Mouse (Mus musculus) intestine, postnatal 0 days (tissue): Measurements from ENCODE around the gene Gm6217. TPM values are rescaled to one million over a fixed set of nuclear protein-coding genes. Genes with fewer than 3 reads are reported as not detected.
"Not testable (repeated sequence)": the region's sequence is repeated elsewhere in the genome, so short reads cannot be mapped to it uniquely, and the experiment has no call there.

Source experiments
- ATAC-seq: fragments of 200-750 bp; cut with Nextera tagmentation; 2 replicates; pipeline ENCODE4 v1.8.0; 2017; ENCODE audit warnings: mild to moderate bottlenecking, moderate TSS enrichment, moderate library complexity
- H3K27ac ChIP-seq: fragments of 300-500 bp; sonication (generic); 2 replicates; pipeline ENCODE4 v1.5.1; 2014; ENCODE audit warnings: mild to moderate bottlenecking, low read depth, low read length, moderate library complexity
- H3K27me3 ChIP-seq: fragments of 300-500 bp; sonication (generic); replicated peaks from 2 replicates; pipeline ENCODE4 v1.6.1; 2014; ENCODE audit warnings: low read length, mixed read lengths; ENCODE audit not compliant: control insufficient read depth, insufficient read depth
- H3K36me3 ChIP-seq: fragments of 300-500 bp; sonication (generic); 2 replicates; pipeline ENCODE4 v1.6.1; 2014; ENCODE audit warnings: mild to moderate bottlenecking, moderate library complexity; ENCODE audit not compliant: control insufficient read depth, insufficient read depth
- H3K4me1 ChIP-seq: fragments of 300-500 bp; sonication (generic); replicated peaks from 2 replicates; pipeline ENCODE4 v1.6.1; 2014; ENCODE audit warnings: antibody characterized with exemption, low read length, mixed read lengths; ENCODE audit not compliant: control insufficient read depth, insufficient read depth
- H3K4me2 ChIP-seq: fragments of 300-500 bp; sonication (generic); replicated peaks from 2 replicates; pipeline ENCODE4 v1.6.1; 2014; ENCODE audit warnings: low read depth, mild to moderate bottlenecking, moderate library complexity
- H3K4me3 ChIP-seq: fragments of 300-500 bp; sonication (generic); 2 replicates; pipeline ENCODE4 v1.5.1; 2014; ENCODE audit warnings: low read depth, low read length
- H3K9ac ChIP-seq: fragments of 300-500 bp; sonication (generic); 2 replicates; pipeline ENCODE4 v1.6.1; 2014; ENCODE audit warnings: mild to moderate bottlenecking, low read depth, low read length
- H3K9me3 ChIP-seq: fragments of 300-500 bp; sonication (generic); 2 replicates; pipeline ENCODE4 v1.6.1; 2016; ENCODE audit warnings: mixed run types; ENCODE audit not compliant: control insufficient read depth
- CTCF ChIP-seq: sonication (generic); IDR thresholded peaks from 2 replicates; pipeline ENCODE4 v1.5.1; 2016; ENCODE audit warnings: low read depth, mild to moderate bottlenecking, control low read depth, antibody characterized with exemption, moderate library complexity
- WGBS: fragments of 180-500 bp; shearing (Covaris S2); extraction: QIAGEN DNeasy Blood & Tissue Kit; methylation state at CpG from one replicate; pipeline ENCODE4 v1.1.7; 2014; 5-methylcytosine and 5-hydroxymethylcytosine counted together
- polyA plus RNA-seq: library from polyadenylated mRNA; unstranded; fragments of >200 nt; fragmentation: Nextera tagmentation; extraction: Ambion mirVana; gene quantifications from 2 replicates; pipeline ENCODE4 v1.2.1, GENCODE M21; 2015

Gene Gm6217
- polyA plus RNA-seq = not detected in 2 replicates

DNA sequence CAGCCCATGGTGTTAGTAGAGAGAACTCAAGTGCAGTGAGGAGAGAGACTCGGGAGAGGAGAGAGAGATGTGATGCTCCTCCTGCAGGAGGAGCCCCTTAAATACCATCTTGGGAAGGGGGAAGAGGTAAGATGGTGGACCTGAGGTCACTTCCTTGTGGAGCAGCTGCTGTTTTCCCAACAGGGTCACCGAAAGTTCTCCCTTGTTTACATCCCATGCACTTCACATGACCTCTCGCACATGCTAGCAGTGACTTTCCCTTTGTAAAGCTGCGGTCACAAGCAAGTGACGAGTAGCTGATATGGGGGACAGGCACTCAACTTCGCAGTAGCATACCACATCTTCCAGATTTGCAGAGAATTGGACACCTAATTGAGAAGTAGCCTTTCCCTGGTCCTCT lies at the start of gene Gm6217:
Gm6217 (minus strand) TSS at position 74 of the 400 bp plus-strand sequence.
- not testable (repeated sequence) for H3K4me3 ChIP-seq, H3K27ac ChIP-seq, H3K4me1 ChIP-seq, H3K9me3 ChIP-seq, ATAC-seq, H3K36me3 ChIP-seq, H3K27me3 ChIP-seq, H3K4me2 ChIP-seq, H3K9ac ChIP-seq
- WGBS = no CpG with 5 or more reads among the region's 6 CpGs

DNA sequence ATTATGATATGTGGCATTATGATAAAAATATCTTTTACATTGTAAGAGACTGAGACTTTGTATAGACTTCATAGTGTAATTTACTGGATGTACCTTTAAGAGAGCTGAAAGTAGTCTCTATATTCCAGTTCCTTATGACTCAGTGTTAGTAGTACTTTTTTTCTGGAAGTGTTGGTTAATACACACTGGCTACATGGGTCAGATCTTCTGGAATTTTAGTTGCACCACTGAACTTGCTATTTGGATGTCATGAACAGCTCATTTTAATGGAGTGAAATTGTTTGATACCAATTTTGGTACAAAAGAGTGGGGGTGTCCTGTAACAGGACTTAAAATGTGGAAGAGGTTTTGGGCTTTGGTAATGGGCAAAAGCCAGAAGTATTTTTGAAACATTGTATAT lies 46.6 kb upstream of the Gm6217 start:
- H3K9me3 ChIP-seq = no peaks in the 10 kb centered on the region
- no peak for ATAC-seq
- H3K4me3 ChIP-seq = no peak overlapping the region
- H3K4me2 ChIP-seq = no peak overlapping the region
- H3K9ac ChIP-seq = no peak overlapping the region
- TF ChIP-seq CTCF = no peak
- H3K27me3 ChIP-seq = no peaks in the 10 kb centered on the region
- no peaks in the 10 kb centered on the region for H3K36me3 ChIP-seq
- H3K4me1 ChIP-seq = no peaks in the 10 kb centered on the region
- no peak overlapping the region for H3K27ac ChIP-seq

DNA sequence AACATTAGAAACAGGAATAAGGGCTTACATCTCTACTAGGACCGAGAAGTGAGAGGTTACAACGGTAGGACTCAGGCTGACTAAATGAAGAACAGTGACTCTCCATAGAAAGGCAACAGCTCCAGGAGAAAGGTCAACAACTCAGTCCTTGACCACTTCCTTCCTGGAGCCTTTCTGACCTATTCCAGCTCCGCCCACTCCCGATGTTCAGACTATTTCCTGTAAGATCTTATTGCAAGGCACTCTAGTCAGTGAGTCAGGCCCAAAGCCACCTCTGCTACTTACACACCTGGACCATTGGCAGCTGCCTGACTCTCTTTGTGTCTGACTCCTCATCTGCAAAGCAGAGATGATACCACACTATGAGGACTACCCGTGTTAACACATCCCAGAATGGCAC lies 44.6 kb upstream of the Gm6217 start:
- H3K36me3 ChIP-seq = no peaks in the 10 kb centered on the region
- no peaks in the 10 kb centered on the region for H3K27me3 ChIP-seq
- ATAC-seq = no peak
- no peak overlapping the region for H3K4me3 ChIP-seq
- no peak overlapping the region for H3K27ac ChIP-seq
- no peak for TF ChIP-seq CTCF
- H3K4me1 ChIP-seq = no peaks in the 10 kb centered on the region
- 77% methylated on average over 5 of the region's 5 CpGs for WGBS
- no peaks in the 10 kb centered on the region for H3K9me3 ChIP-seq
- H3K4me2 ChIP-seq = no peak overlapping the region
- H3K9ac ChIP-seq = no peak overlapping the region

DNA sequence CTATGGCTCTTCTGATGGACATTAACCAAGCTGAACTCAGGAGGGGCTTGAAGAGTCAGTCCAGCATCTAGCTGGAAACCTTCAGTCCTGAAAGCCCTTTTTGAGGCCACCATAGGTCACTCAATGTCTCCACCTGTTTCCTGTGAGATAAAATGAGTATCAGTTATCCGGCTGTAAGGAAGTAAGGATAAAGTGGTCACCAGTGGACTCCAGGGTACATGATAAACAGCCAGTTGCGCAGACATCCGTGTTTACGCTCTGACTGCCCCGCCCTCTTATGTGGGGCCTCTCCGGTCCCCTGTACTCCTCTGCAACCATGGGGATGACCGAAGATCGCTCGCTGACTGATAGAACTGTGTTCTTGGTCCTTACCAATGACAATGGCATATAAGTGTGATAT lies 43.1 kb upstream of the Gm6217 start:
- no peak overlapping the region for H3K4me2 ChIP-seq
- TF ChIP-seq CTCF = no peak
- H3K27me3 ChIP-seq = no peaks in the 10 kb centered on the region
- H3K4me1 ChIP-seq = no peaks in the 10 kb centered on the region
- ATAC-seq = peak; percentile 54
- WGBS = 36% methylated on average over 9 of the region's 9 CpGs
- no peak overlapping the region for H3K4me3 ChIP-seq
- H3K9me3 ChIP-seq = no peaks in the 10 kb centered on the region
- no peak overlapping the region for H3K27ac ChIP-seq
- H3K36me3 ChIP-seq = no peaks in the 10 kb centered on the region
- no peak overlapping the region for H3K9ac ChIP-seq

DNA sequence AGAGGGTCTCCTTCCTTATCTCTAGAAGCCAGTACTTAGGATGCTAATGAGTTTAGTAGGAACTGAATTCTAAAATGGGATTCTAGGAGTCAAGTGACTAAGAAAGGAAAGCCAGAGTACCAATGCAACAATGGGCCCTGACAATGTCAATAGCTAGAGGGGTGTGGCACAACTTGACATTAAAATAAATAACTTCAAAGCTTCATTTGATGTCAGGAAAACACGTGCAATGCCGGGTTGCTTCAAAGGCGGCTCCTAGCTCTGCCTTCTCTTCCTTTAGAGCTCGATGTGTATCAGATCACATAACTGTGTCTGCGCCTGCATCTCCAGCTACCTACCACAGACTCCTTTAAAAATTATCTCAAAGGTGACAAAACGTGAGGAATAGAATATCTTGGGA lies 42.7 kb upstream of the Gm6217 start:
- H3K36me3 ChIP-seq = no peaks in the 10 kb centered on the region
- H3K9ac ChIP-seq = no peak overlapping the region
- H3K27me3 ChIP-seq = no peaks in the 10 kb centered on the region
- no peak overlapping the region for H3K4me3 ChIP-seq
- TF ChIP-seq CTCF = no peak
- no peak overlapping the region for H3K27ac ChIP-seq
- no peak overlapping the region for H3K4me2 ChIP-seq
- H3K4me1 ChIP-seq = no peaks in the 10 kb centered on the region
- ATAC-seq = no peak
- H3K9me3 ChIP-seq = no peaks in the 10 kb centered on the region
- WGBS = 67% methylated on average over 6 of the region's 6 CpGs

DNA sequence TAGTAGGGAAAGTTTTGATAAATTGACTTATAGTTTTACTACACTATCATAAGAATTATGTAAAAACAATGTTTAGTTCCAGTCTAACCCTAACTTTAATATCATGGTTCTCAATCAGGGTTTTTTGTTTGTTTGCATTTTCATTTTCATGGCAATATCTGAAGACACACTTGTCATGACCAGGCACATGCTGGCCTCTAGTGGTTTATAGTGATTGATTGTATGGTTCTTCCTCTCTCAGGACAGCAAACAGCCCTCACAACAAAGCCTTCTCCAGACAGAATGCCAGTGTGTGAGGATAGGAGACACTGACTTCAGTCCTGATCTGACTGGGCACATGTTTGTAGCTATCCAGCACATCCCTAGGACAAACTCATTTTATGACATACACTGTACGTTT lies 42.0 kb upstream of the Gm6217 start:
- no peak overlapping the region for H3K4me2 ChIP-seq

DNA sequence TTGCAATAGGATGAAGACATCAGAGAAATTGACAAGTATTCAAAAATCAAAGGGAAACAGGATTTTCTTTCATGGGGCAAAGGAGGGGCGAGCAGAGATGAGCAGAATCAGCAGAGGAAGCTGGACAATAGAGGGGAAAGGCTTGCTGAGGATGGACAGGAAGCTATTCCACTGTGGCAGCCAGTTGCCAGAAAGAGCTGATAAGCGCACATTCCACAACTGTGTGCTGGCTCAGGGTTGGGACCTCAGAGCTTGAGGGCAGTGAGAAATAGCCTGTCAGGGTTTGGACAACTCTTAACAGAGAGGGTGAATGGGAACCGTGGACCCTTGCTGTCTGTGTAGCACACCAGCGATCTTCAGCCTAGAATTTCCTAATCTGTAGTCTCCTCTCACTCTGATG lies 40.8 kb upstream of the Gm6217 start:
- Histone ChIP-seq H3K27me3 (no peaks in the 10 kb centered on the region), H3K4me1 (no peaks in the 10 kb centered on the region), H3K9ac (no peak overlapping the region), H3K4me2 (no peak overlapping the region), H3K27ac (no peak overlapping the region), H3K36me3 (no peaks in the 10 kb centered on the region), H3K4me3 (no peak overlapping the region), H3K9me3 (no peaks in the 10 kb centered on the region)
- no peak for TF ChIP-seq CTCF
- WGBS = 46% methylated on average over 4 of the region's 4 CpGs
- no peak for ATAC-seq

More for the DNA sequence above, 42.0 kb upstream of the Gm6217 start:
- 78% methylated on average over 1 of the region's 1 CpGs for WGBS
- Histone ChIP-seq H3K36me3 (no peaks in the 10 kb centered on the region), H3K4me1 (no peaks in the 10 kb centered on the region), H3K27me3 (no peaks in the 10 kb centered on the region), H3K9me3 (no peaks in the 10 kb centered on the region), H3K27ac (no peak overlapping the region), H3K4me3 (no peak overlapping the region), H3K9ac (no peak overlapping the region)
- ATAC-seq = no peak
- peak; percentile 43 for TF ChIP-seq CTCF
